Mouse (Mus musculus): ENCODE results near the gene Ercc6. TPM values are rescaled to one million over a fixed set of nuclear protein-coding genes. Genes with fewer than 3 reads are reported as not detected.
A peak's percentile ranks its signal among the peaks of the same experiment; 100 is the strongest.

The Ercc6 gene
- 3.7 and 4.1 TPM in 2 replicates for polyA plus RNA-seq (2012; rRNA removed)

GRCm38 (mm10) chr14:32513336-32514032 lies at the start of gene Ercc6:
TSS of gene Ercc6 (plus strand) at chr14:32513521.
- Histone ChIP-seq H3K36me3 (ENCODE audit: control insufficient read depth, insufficient read depth, low read length) (peaks cover 5% of the 10 kb centered on the region), H3K4me1 (ENCODE audit: control insufficient read depth, insufficient read depth, insufficient read length) (no peaks in the 10 kb centered on the region; the same call in 1 of the 2 replicates), H3K4me3 (ENCODE audit: extremely low read depth, insufficient read depth, insufficient read length) (peak within 1 kb of the TSS; percentile 92), H3K27ac (ENCODE audit: insufficient read depth, low read length) (peak within 1 kb of the TSS; percentile 89), H3K27me3 (ENCODE audit: control insufficient read depth, insufficient read depth, low read length) (no peaks in the 10 kb centered on the region)
- WGBS: under 1% methylated on average over 62 of the region's 62 CpGs
- no peak for TF ChIP-seq CTCF (IDR thresholded peaks at IDR 0.05; ENCODE audit: extremely low read depth, insufficient read depth, insufficient read length, insufficient replicate concordance)
- TF ChIP-seq POLR2A (IDR thresholded peaks at IDR 0.05; ENCODE audit: low read depth, low read length): peak; percentile 29
- peak; percentile 85 to 91 for DNase-seq (ENCODE audit: low read depth in 1 of 2, low spot score in 2 of 2)

DNA sequence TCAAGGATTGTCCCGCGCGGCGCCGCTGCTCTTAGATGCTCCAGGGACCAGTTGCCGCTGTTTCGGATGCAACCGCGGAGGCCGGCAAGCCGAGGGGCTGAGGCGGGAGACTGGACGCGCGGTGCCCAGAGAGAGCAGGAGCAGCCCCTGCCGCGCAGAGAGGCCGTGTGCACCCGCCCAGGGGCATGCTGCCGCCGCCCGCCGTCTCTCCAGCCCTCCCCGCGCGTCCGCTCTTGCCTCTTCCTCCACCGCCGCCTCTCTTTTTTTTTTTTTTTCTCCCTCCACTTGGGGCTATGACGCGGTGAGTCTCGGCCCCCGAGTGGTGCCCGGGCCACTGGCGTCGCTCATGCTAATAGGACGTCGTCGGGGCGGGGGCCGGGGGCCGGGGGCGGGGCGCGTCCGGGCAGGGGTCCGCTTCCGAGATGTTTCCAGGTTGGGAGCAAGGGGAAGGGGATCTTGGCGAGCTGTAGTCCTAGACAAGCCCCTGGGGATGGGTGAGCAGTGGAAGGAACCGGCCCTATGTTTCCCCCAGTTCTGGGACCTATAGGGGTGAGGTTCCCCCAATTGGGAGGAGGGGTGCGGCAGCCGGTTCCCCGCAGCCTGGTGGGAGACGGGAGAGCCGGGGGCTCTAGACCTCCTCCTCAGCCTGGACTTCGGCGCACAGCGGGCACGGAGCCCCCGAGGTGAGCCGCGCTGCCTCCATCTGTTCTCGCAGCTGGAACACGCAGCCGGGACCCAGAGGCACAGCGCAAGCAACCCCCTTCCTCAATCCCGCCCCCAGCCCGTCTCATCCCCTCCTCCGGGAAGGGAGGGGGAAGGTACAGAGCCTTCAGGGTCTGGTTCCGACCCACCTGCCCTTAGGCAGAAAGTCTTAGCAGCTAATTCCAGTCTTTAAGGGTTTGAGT lies 48.5 kb upstream of the Ercc6 start, which contains the start of gene Slc18a3:
Gene Slc18a3, minus strand, starts transcription at position 250 of the 905 bp plus-strand sequence.
- WGBS: 3% methylated on average over 60 of the region's 70 CpGs
- TF ChIP-seq CTCF (IDR thresholded peaks at IDR 0.05; ENCODE audit: extremely low read depth, insufficient read depth, insufficient read length, insufficient replicate concordance): no peak
- no peak for TF ChIP-seq POLR2A (IDR thresholded peaks at IDR 0.05; ENCODE audit: low read depth, low read length)
- H3K4me3 ChIP-seq (ENCODE audit: extremely low read depth, insufficient read depth, insufficient read length): no peak within 1 kb of the TSS
- H3K4me1 ChIP-seq (ENCODE audit: control insufficient read depth, insufficient read depth, insufficient read length): no peaks in the 10 kb centered on the region
- no peaks in the 10 kb centered on the region for H3K36me3 ChIP-seq (ENCODE audit: control insufficient read depth, insufficient read depth, low read length)
- H3K27me3 ChIP-seq (ENCODE audit: control insufficient read depth, insufficient read depth, low read length): peaks cover 20% of the 10 kb centered on the region
- no peak within 1 kb of the TSS for H3K27ac ChIP-seq (ENCODE audit: insufficient read depth, low read length)
- no peak for DNase-seq (ENCODE audit: low read depth in 1 of 2, low spot score in 2 of 2)

- no peak for DNase-seq (ENCODE audit: low read depth in 1 of 2, low spot score in 2 of 2)
- no peak overlapping the region for H3K4me3 ChIP-seq (ENCODE audit: extremely low read depth, insufficient read depth, insufficient read length)
- no peaks in the 10 kb centered on the region for H3K36me3 ChIP-seq (ENCODE audit: control insufficient read depth, insufficient read depth, low read length)
- WGBS: 5% methylated on average over 7 of the region's 11 CpGs
- no peaks in the 10 kb centered on the region for H3K4me1 ChIP-seq (ENCODE audit: control insufficient read depth, insufficient read depth, insufficient read length)
- H3K27ac ChIP-seq (ENCODE audit: insufficient read depth, low read length): no peak overlapping the region
- TF ChIP-seq CTCF (IDR thresholded peaks at IDR 0.05; ENCODE audit: extremely low read depth, insufficient read depth, insufficient read length, insufficient replicate concordance): no peak
- TF ChIP-seq POLR2A (IDR thresholded peaks at IDR 0.05; ENCODE audit: low read depth, low read length): no peak
- peaks cover 20% of the 10 kb centered on the region for H3K27me3 ChIP-seq (ENCODE audit: control insufficient read depth, insufficient read depth, low read length)
Observed at GRCm38 (mm10) chr14:32465506-32465870, 47.8 kb upstream of the Ercc6 start.

DNA sequence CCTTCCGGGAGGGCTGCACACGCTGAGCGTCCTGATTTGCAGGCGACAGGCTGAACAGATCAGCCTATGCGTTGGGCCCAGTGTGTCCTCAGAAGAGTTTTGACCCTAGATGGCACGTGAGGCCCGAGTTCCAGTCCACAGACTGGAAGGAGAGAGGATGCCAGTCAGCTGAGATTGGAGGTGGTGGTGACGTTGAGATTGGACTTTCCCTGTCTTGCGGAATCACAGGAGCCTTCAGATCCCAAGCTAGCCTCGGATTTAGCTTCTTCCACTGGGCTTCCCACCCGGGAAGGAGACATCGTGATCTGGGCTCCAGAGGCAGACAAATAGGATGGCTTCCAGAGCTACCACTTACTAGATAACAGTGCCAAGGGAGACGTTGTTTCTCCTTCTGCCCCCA lies 47.4 kb upstream of the Ercc6 start, which contains the start of gene Chat:
Gene Chat, minus strand, starts transcription at position 101 of the 400 bp plus-strand sequence.
- WGBS: 21% methylated on average over 13 of the region's 13 CpGs
- TF ChIP-seq POLR2A (IDR thresholded peaks at IDR 0.05; ENCODE audit: low read depth, low read length): no peak
- TF ChIP-seq CTCF (IDR thresholded peaks at IDR 0.05; ENCODE audit: extremely low read depth, insufficient read depth, insufficient read length, insufficient replicate concordance): no peak
- Histone ChIP-seq H3K36me3 (ENCODE audit: control insufficient read depth, insufficient read depth, low read length) (no peaks in the 10 kb centered on the region), H3K27me3 (ENCODE audit: control insufficient read depth, insufficient read depth, low read length) (peaks cover 18% of the 10 kb centered on the region), H3K4me3 (ENCODE audit: extremely low read depth, insufficient read depth, insufficient read length) (no peak within 1 kb of the TSS), H3K27ac (ENCODE audit: insufficient read depth, low read length) (no peak within 1 kb of the TSS), H3K4me1 (ENCODE audit: control insufficient read depth, insufficient read depth, insufficient read length) (no peaks in the 10 kb centered on the region)
- DNase-seq (ENCODE audit: low read depth in 1 of 2, low spot score in 2 of 2): no peak

DNA sequence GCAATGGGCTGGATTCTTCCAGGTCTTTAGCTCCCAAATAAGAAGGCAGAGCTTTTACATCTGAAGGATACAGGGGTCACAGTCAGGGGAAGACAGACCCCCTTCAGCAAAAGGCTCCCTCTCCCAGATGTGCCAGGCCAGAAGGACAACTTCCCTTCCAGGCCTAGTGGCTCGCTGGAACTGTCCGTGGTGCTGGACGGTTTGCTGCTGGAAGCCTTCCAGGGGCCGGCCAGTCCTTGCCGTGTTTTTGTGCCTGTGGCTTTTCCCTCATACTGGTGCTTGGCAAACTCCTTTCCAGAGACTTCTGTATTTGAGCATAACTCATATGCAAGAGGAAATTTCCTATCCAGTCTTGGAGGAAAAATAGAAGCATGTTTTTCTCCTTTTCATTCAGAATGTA lies 45.7 kb upstream of the Ercc6 start:
- no peak overlapping the region for H3K4me3 ChIP-seq (ENCODE audit: extremely low read depth, insufficient read depth, insufficient read length)
- H3K27ac ChIP-seq (ENCODE audit: insufficient read depth, low read length): no peak overlapping the region
- TF ChIP-seq CTCF (IDR thresholded peaks at IDR 0.05; ENCODE audit: extremely low read depth, insufficient read depth, insufficient read length, insufficient replicate concordance): no peak
- TF ChIP-seq POLR2A (IDR thresholded peaks at IDR 0.05; ENCODE audit: low read depth, low read length): no peak
- H3K27me3 ChIP-seq (ENCODE audit: control insufficient read depth, insufficient read depth, low read length): peaks cover 16% of the 10 kb centered on the region
- H3K36me3 ChIP-seq (ENCODE audit: control insufficient read depth, insufficient read depth, low read length): no peaks in the 10 kb centered on the region
- H3K4me1 ChIP-seq (ENCODE audit: control insufficient read depth, insufficient read depth, insufficient read length): no peaks in the 10 kb centered on the region
- WGBS: 7% methylated on average over 5 of the region's 5 CpGs
- DNase-seq (ENCODE audit: low read depth in 1 of 2, low spot score in 2 of 2): no peak

- Histone ChIP-seq H3K27me3 (ENCODE audit: control insufficient read depth, insufficient read depth, low read length) (no peaks in the 10 kb centered on the region), H3K4me1 (ENCODE audit: control insufficient read depth, insufficient read depth, insufficient read length) (no peaks in the 10 kb centered on the region), H3K4me3 (ENCODE audit: extremely low read depth, insufficient read depth, insufficient read length) (no peak overlapping the region), H3K27ac (ENCODE audit: insufficient read depth, low read length) (no peak overlapping the region), H3K36me3 (ENCODE audit: control insufficient read depth, insufficient read depth, low read length) (no peaks in the 10 kb centered on the region)
- DNase-seq (ENCODE audit: low read depth in 1 of 2, low spot score in 2 of 2): no peak
- TF ChIP-seq POLR2A (IDR thresholded peaks at IDR 0.05; ENCODE audit: low read depth, low read length) (no peak), CTCF (IDR thresholded peaks at IDR 0.05; ENCODE audit: extremely low read depth, insufficient read depth, insufficient read length, insufficient replicate concordance) (peak; percentile 49; the same call in 1 of the 2 replicates)
- 20% methylated on average over 4 of the region's 4 CpGs for WGBS
Observed at GRCm38 (mm10) chr14:32472996-32473395, 40.3 kb upstream of the Ercc6 start.

Measured in spleen, adult 2 months (tissue).